Mouse (Mus musculus): ENCODE data around the gene Gm5426. TPM values are rescaled to one million over a fixed set of nuclear protein-coding genes. Genes with fewer than 3 reads are reported as not detected.
A peak's percentile ranks its signal among the peaks of the same experiment; 100 is the strongest.
"Not testable (repeated sequence)": the region's sequence is repeated elsewhere in the genome, so short reads cannot be mapped to it uniquely, and the experiment has no call there.

Gm5426 gene
- polyA plus RNA-seq, 1 experiment from 2014 or later: not detected

DNA sequence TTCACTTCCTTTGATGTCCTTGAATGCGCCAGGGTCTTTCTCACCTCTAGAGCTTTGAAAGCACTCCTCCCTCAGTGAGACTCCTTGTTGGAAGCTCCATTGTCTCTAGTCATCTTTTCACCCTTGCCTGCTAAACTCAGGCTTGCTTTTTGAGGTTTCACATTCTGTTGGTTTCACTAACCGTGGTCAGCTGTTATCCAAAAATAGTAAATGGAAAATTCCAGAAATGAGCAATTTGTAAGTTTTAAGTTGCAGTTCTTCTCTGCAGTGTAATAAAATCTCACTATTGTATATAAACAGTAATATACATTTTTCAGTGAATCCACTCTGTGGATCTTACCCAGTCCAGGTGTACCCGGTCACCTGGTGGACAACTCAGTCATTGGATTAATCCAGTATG lies 21.1 kb upstream of the Gm5426 start:
- H3K9me3 ChIP-seq: no peaks in the 10 kb centered on the region
- no peak overlapping the region for H3K4me3 ChIP-seq

DNA sequence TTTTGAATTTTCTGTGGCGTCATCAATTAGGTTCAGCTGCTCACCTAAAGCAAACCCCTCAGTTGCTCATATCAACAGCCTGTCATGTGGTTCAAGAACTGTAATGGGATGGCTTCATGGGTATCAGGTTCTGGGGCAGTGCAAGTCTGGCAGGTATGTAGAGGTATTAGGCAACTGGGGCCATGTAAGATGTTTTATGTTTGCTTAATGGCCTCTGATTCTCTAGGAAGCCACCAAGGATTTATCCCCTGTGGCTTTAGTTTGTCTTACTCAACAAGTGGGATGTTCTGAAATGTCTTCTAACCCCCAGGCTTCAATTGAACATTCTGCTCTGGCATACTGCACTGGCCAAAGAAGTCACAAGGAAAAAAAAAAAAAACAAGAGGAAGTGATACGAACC lies 15.6 kb upstream of the Gm5426 start:
- ATAC-seq (ENCODE audit: low FRiP score, low read depth): no peak
- 86% methylated on average over 2 of the region's 2 CpGs for WGBS
- H3K9ac ChIP-seq: no peak overlapping the region
- H3K9me3 ChIP-seq: no peaks in the 10 kb centered on the region
- no peak overlapping the region for H3K4me2 ChIP-seq
- no peaks in the 10 kb centered on the region for H3K36me3 ChIP-seq
- H3K4me1 ChIP-seq (replicated peaks): no peaks in the 10 kb centered on the region
- no peaks in the 10 kb centered on the region for H3K27me3 ChIP-seq
- H3K27ac ChIP-seq (replicated peaks): no peak overlapping the region
- no peak overlapping the region for H3K4me3 ChIP-seq

More for the DNA sequence above, 21.1 kb upstream of the Gm5426 start:
- no peaks in the 10 kb centered on the region for H3K36me3 ChIP-seq
- H3K27ac ChIP-seq (replicated peaks): no peak overlapping the region
- H3K4me1 ChIP-seq (replicated peaks): no peaks in the 10 kb centered on the region
- ATAC-seq (ENCODE audit: low FRiP score, low read depth): no peak
- H3K4me2 ChIP-seq: no peak overlapping the region
- WGBS: 95% methylated on average over 3 of the region's 3 CpGs
- no peak overlapping the region for H3K9ac ChIP-seq
- H3K27me3 ChIP-seq: no peaks in the 10 kb centered on the region

DNA sequence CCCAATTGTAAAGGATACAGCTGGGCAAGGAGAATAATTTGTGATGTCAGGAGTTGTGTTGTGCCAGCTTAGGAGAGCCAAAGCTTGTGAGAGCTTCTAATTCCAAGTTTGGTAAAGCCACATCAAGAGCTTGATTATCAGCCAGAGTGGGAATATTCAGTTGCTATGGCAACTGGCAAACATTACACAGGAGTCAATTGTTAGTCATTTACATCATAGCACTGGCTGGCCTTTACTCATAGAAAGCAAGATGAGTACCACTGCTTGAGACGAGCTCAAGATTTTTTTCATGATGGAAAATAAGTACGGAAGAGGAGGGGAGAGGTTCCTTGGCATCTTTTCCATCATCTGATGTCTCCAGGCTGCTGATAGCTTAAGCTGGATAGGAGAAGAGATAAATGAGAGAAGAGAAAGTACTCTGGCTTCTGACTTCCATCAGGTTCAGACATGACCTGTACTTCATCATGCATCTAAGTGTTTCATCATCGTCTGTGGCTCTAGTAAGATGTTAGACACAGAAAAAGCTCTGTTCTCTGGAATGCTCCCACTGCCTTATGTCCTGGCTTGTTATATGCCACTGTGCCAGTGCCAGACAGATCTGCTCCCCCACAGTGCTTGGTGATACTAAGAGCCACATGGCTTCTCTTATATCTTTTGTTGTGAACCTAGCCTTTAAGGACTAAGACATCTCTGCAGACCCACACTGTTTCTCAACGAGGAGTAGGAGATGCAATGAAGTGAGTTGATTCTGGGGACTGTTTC lies 15.0 kb upstream of the Gm5426 start:
- no peaks in the 10 kb centered on the region for H3K36me3 ChIP-seq
- no peak overlapping the region for H3K27ac ChIP-seq (replicated peaks)
- H3K27me3 ChIP-seq: no peaks in the 10 kb centered on the region
- H3K9ac ChIP-seq: no peak overlapping the region
- no peaks in the 10 kb centered on the region for H3K4me1 ChIP-seq (replicated peaks)
- no peaks in the 10 kb centered on the region for H3K9me3 ChIP-seq
- WGBS: 60% methylated on average over 4 of the region's 4 CpGs
- no peak overlapping the region for H3K4me3 ChIP-seq
- no peak for ATAC-seq (ENCODE audit: low FRiP score, low read depth)
- H3K4me2 ChIP-seq: no peak overlapping the region

DNA sequence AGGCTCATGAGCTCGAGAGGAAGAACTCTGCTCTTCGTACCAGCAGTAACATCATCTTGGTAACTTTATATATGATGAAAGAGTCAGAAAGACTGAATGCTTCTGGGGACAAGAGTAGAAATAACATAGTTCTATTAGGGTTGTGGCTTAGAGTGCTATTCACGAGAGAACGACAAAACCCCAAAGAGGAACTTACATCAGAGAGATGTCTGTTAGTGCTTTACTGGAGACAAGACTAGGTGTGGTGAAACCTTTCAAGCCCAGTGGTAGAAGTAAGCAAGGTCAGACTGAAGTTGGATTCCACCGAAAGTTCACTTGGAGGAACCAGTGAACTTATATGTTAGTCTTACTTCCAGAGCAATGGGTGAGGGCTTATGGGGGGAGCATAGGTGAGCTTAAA lies 12.5 kb upstream of the Gm5426 start:
- H3K4me2 ChIP-seq: no peak overlapping the region
- no peaks in the 10 kb centered on the region for H3K4me1 ChIP-seq (replicated peaks)
- H3K4me3 ChIP-seq: no peak overlapping the region
- H3K27me3 ChIP-seq: no peaks in the 10 kb centered on the region
- no peak overlapping the region for H3K27ac ChIP-seq (replicated peaks)
- 86% methylated on average over 5 of the region's 5 CpGs for WGBS
- H3K9me3 ChIP-seq: no peaks in the 10 kb centered on the region
- no peak for ATAC-seq (ENCODE audit: low FRiP score, low read depth)
- no peak overlapping the region for H3K9ac ChIP-seq
- no peaks in the 10 kb centered on the region for H3K36me3 ChIP-seq

DNA sequence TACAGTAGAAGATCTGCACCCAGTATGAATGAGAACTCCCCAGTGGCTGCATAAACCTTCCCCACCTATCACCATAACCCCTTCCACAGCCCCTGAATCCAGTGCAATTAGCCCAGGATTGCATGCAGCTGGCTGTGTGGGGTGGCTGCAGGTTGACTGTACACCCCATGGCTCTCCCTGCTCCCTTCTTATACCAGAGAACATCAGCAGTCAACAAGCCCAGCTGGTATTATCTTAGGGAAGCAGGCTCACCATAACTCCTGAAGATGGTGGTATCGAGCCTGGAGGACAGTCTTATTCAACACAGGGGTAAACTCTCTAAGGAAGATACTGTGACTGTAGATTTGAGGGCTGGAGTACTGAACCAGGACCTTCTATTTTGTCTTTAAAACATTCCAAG lies 12.1 kb upstream of the Gm5426 start:
- H3K9ac ChIP-seq: no peak overlapping the region
- no peaks in the 10 kb centered on the region for H3K4me1 ChIP-seq (replicated peaks)
- ATAC-seq (ENCODE audit: low FRiP score, low read depth): no peak
- no peaks in the 10 kb centered on the region for H3K9me3 ChIP-seq
- no peak overlapping the region for H3K27ac ChIP-seq (replicated peaks)
- 92% methylated on average over 1 of the region's 1 CpGs for WGBS
- no peak overlapping the region for H3K4me3 ChIP-seq
- no peaks in the 10 kb centered on the region for H3K27me3 ChIP-seq
- no peaks in the 10 kb centered on the region for H3K36me3 ChIP-seq
- no peak overlapping the region for H3K4me2 ChIP-seq

DNA sequence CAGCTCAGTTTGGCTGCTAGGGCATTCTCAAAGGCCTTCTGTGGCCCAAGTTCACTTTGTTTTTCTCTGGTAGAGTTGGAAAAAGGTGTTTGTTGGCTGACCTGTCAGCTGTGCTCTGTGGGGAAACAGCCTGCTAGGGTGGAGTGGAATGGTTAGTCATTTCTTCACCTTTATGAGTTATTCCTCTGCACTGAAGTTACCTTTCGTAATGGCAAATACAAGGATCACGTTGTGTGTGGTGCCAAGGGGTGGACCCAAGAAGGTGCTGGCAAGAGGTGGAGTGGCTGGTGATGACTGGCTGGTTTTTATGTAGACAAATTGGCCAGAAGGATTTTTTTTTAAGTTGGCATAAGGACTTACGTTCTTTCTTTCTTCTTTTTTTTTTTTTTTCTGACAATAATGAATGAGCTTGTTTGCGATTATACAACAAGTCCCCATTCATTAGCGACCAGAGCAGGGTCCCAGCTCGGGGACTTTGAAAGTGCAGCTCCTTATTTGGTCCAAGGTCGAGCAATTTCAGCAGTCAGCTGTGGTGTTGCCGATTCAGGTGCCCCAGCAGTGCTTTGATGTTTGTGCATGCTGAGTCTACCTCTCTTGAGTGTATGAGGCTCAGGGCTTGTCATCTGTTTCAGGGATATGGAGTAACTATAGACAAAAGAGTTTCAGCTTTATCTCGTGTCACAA lies 10.5 kb upstream of the Gm5426 start:
- 65% methylated on average over 9 of the region's 9 CpGs for WGBS

DNA sequence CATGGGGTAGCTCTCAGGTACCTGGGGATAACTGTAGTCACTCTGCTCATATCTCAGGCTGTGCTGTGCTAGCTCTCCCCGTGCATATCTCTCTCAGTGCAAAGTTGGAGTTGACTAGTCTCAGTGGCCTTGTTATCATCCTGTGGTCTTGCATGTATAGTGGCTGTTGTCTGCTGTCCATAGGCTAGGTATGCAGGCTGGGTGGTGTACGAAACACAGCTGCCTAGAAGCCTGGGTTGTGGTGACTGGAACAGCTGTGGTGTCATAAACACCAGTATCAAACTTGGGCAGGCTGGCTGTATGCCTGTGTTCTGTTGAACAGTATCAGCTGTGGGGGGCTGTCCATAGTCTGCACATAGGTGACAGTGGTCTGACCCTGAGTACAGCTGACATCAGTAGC lies 7.2 kb upstream of the Gm5426 start:
- Histone ChIP-seq H3K4me1 (replicated peaks) (no peaks in the 10 kb centered on the region), H3K36me3 (no peaks in the 10 kb centered on the region), H3K9me3 (no peaks in the 10 kb centered on the region), H3K9ac (no peak overlapping the region), H3K4me3 (no peak overlapping the region), H3K27ac (replicated peaks) (no peak overlapping the region), H3K27me3 (no peaks in the 10 kb centered on the region), H3K4me2 (no peak overlapping the region)
- WGBS: 90% methylated on average over 2 of the region's 2 CpGs
- ATAC-seq (ENCODE audit: low FRiP score, low read depth): no peak

More for the DNA sequence above, 10.5 kb upstream of the Gm5426 start:
- Histone ChIP-seq H3K36me3 (no peaks in the 10 kb centered on the region), H3K9ac (no peak overlapping the region), H3K4me2 (no peak overlapping the region), H3K4me3 (no peak overlapping the region), H3K27me3 (no peaks in the 10 kb centered on the region), H3K4me1 (replicated peaks) (no peaks in the 10 kb centered on the region), H3K27ac (replicated peaks) (no peak overlapping the region), H3K9me3 (no peaks in the 10 kb centered on the region)
- no peak for ATAC-seq (ENCODE audit: low FRiP score, low read depth)

DNA sequence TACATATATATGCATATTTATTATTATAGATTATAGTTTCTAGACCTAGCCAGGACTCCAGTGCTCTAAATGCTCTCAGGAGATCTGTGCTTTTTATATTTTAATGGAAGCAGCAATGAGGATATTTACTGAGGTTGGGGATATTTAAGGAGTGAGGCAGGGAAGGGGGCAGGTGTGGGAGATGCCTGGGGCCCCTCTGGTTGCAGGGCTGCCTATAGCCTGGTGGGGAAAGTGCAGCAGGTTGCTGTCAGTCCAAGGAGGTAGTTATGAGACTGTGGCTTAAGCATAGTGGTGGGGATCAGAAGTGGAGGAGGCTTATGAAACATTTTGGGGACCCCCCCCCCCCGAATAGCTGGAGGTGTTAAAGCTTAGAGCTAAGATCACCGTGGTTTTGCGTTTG lies 6.0 kb upstream of the Gm5426 start:
- H3K9me3 ChIP-seq: no peaks in the 10 kb centered on the region
- no peak overlapping the region for H3K4me2 ChIP-seq
- no peak for ATAC-seq (ENCODE audit: low FRiP score, low read depth)
- H3K9ac ChIP-seq: no peak overlapping the region
- H3K4me1 ChIP-seq (replicated peaks): no peaks in the 10 kb centered on the region
- 88% methylated on average over 3 of the region's 3 CpGs for WGBS
- H3K27ac ChIP-seq (replicated peaks): no peak overlapping the region
- no peaks in the 10 kb centered on the region for H3K36me3 ChIP-seq
- no peak overlapping the region for H3K4me3 ChIP-seq
- H3K27me3 ChIP-seq: no peaks in the 10 kb centered on the region

DNA sequence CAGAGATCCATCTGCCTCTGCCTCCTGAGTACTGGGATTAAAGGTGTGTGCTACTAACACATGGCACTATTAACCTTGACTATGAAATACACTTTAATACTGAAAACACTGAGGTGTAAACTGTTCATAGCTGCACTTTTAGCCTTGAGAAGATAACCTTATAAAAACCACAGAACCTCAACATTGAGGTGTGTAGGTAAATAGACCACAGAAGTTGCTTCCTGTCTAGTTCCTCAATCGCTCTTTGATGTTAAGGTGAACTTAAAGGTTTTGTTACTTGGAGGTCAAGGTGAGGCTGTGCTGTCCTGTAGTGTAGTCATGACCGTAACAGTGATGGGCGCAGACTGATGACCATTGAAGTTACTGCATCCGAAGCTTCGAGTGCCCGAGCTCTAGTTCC lies 5.3 kb upstream of the Gm5426 start:
- no peak overlapping the region for H3K27ac ChIP-seq (replicated peaks)
- H3K4me1 ChIP-seq (replicated peaks): no peaks in the 10 kb centered on the region
- WGBS: 95% methylated on average over 6 of the region's 6 CpGs
- H3K36me3 ChIP-seq: no peaks in the 10 kb centered on the region
- no peak overlapping the region for H3K9ac ChIP-seq
- no peaks in the 10 kb centered on the region for H3K27me3 ChIP-seq
- H3K4me2 ChIP-seq: no peak overlapping the region
- no peaks in the 10 kb centered on the region for H3K9me3 ChIP-seq
- ATAC-seq (ENCODE audit: low FRiP score, low read depth): no peak
- no peak overlapping the region for H3K4me3 ChIP-seq

DNA sequence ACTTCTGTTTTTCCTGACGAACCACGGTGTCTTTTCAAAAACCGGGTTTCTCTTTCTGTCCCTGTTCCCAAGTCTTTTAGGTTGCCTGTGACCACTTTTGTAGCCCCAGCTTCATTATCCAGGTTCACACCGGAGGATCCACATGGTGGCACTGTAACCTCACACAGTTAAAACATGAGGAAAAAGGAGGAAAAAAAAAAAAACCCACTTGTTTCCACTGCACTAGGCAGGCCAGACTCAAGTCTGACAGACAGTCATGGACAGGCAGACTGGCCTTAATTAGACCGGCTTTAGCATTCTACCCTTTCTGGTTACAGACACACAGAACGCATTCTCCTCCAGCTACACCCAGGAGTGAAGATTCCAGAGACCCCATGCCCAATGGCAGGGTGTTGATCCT lies 4.2 kb upstream of the Gm5426 start:
- no peaks in the 10 kb centered on the region for H3K27me3 ChIP-seq
- WGBS: 35% methylated on average over 6 of the region's 6 CpGs
- H3K36me3 ChIP-seq: no peaks in the 10 kb centered on the region
- no peak overlapping the region for H3K4me3 ChIP-seq
- H3K9ac ChIP-seq: no peak overlapping the region
- H3K9me3 ChIP-seq: no peaks in the 10 kb centered on the region
- H3K4me1 ChIP-seq (replicated peaks): no peaks in the 10 kb centered on the region
- H3K27ac ChIP-seq (replicated peaks): no peak overlapping the region
- ATAC-seq (ENCODE audit: low FRiP score, low read depth): 0 out of 2 replicates have a peak, but pooled peaks have one; percentile 74
- no peak overlapping the region for H3K4me2 ChIP-seq

DNA sequence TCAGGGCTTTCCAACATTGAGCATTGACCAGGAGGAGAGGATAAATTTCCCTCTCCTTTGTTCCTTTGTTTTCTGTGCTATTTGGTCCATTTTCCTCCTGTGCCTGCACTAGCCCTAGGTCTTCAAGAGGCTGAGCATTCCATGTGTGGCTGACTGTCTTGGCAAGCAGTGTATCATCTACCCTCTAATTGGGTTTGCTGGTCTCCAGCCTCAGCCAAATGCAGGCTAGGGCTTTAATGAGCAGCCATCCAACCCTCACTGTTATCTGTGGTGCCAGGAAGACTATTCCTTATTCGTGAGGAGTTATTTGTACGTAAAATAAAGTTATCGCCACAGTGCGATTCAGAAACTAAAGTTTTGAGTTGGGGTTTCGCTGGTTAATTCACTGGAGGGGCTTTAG lies 2.2 kb downstream of the Gm5426 start:
- Histone ChIP-seq H3K4me1 (replicated peaks) (no peaks in the 10 kb centered on the region), H3K36me3 (no peaks in the 10 kb centered on the region), H3K9me3 (no peaks in the 10 kb centered on the region), H3K27me3 (no peaks in the 10 kb centered on the region), H3K9ac (no peak overlapping the region), H3K4me3 (no peak overlapping the region), H3K4me2 (no peak overlapping the region), H3K27ac (replicated peaks) (no peak overlapping the region)
- ATAC-seq (ENCODE audit: low FRiP score, low read depth): no peak
- 94% methylated on average over 5 of the region's 5 CpGs for WGBS

DNA sequence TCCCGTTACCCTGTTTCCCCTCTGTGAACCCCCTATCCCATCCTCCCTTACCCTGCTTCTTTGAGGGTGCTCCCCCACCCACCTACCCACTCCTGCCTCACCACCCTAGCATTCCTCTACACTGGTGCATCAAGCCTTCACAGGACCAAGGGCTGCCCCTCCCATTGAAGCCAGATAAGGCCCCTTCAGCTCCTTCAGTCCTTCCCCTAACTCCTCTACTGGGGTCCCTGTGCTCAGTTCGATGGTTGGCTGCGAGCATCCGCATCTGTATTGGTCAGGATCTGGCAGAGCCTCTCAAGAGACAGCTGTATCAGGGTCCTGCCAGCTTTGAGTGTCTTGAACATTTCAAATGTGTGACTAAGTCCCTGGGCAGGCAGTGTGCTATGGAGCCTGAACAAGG lies 2.9 kb downstream of the Gm5426 start:
- not testable (repeated sequence) for H3K27me3 ChIP-seq; H3K27ac ChIP-seq (replicated peaks); H3K36me3 ChIP-seq; H3K9ac ChIP-seq; H3K4me1 ChIP-seq (replicated peaks); H3K4me3 ChIP-seq; H3K9me3 ChIP-seq; H3K4me2 ChIP-seq; ATAC-seq (ENCODE audit: low FRiP score, low read depth)
- WGBS: 92% methylated on average over 4 of the region's 4 CpGs
